Mouse (Mus musculus) CD8-positive naive resting alpha-beta T cell, adult 2 months (primary cell): ENCODE data around the gene a.

Experiments used
- DNase-seq, 2 experiments: peaks; one replicate each; pipeline ENCODE4 v3.0.0; 2022; ENCODE audit warnings: low read depth in 2 of 2, low spot score in 2 of 2

The a gene

GRCm38 (mm10) chr2:154782856-154783650, 8.1 kb upstream of the a start:
- no peak for DNase-seq

- no peak for DNase-seq
Measured at GRCm38 (mm10) chr2:154785284-154785683, 5.9 kb upstream of the a start.

GRCm38 (mm10) chr2:154786187-154786586, 5.0 kb upstream of the a start:
- no peak for DNase-seq

- DNase-seq, result no peak
Measured at GRCm38 (mm10) chr2:154786776-154787175, 4.4 kb upstream of the a start.

- no peak for DNase-seq
Measured at GRCm38 (mm10) chr2:154789381-154789780, 1.8 kb upstream of the a start.

- no peak for DNase-seq
Measured at GRCm38 (mm10) chr2:154789977-154790655, 1.1 kb upstream of the a start.

- DNase-seq, result peak; percentile 42 to 48
Measured at GRCm38 (mm10) chr2:154791661-154792642, 750 bp downstream of the a start.

GRCm38 (mm10) chr2:154803372-154803771, 12.2 kb downstream of the a start:
- DNase-seq, result no peak

- no peak for DNase-seq
Measured at GRCm38 (mm10) chr2:154803845-154804244, 12.6 kb downstream of the a start.

GRCm38 (mm10) chr2:154807689-154808088, 16.5 kb downstream of the a start:
- DNase-seq, result no peak

- no peak for DNase-seq
Measured at GRCm38 (mm10) chr2:154809107-154809762, 18.0 kb downstream of the a start.

GRCm38 (mm10) chr2:154810821-154811220, 19.6 kb downstream of the a start:
- DNase-seq, result no peak

GRCm38 (mm10) chr2:154813426-154813825, 22.2 kb downstream of the a start:
- no peak for DNase-seq

GRCm38 (mm10) chr2:154817089-154817488, 25.9 kb downstream of the a start:
- no peak for DNase-seq

- peak; percentile 26 to 48 for DNase-seq
Measured at GRCm38 (mm10) chr2:154817788-154818187, 26.6 kb downstream of the a start.

- no peak for DNase-seq
Measured at GRCm38 (mm10) chr2:154818599-154818998, 27.4 kb downstream of the a start.

GRCm38 (mm10) chr2:154820346-154820745, 29.1 kb downstream of the a start:
- DNase-seq, result no peak

GRCm38 (mm10) chr2:154826054-154826538, 34.9 kb downstream of the a start:
- no peak for DNase-seq

- no peak for DNase-seq
Measured at GRCm38 (mm10) chr2:154827521-154827920, 36.3 kb downstream of the a start.

GRCm38 (mm10) chr2:154832471-154832870, 41.3 kb downstream of the a start:
- DNase-seq, result no peak
